Mouse (Mus musculus) telencephalon, adult 2 months (tissue): Measurements from ENCODE around the gene Gpsm3.
"Not testable (repeated sequence)": the region's sequence is repeated elsewhere in the genome, so short reads cannot be mapped to it uniquely, and the experiment has no call there.

Experiments used
- DNase-seq: peaks from one replicate; pipeline ENCODE4 v3.0.0-alpha.2; 2011; ENCODE audit warnings: low read depth, low spot score

The Gpsm3 gene

DNA sequence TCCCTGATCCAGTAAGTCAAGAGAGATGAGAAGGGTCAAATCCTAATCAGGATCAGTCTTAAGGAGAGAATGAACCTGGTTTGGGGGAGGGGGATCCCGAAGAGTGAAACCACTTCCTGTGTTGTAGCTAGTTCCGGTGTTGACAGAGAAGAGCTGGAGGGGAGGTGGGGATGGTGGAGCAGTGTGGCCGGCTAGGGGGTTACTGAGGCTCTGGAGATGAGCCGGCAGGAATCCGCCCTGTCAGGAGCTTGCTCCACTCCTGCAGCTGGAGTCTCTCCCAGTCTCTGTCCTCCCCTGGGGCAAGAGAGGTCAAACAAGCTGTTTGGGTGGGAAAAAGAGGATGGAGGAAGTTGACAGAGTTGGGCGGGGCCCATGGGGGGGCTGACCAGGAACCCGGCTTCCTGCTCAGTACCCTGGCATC, at the start of gene Gpsm3:
Gene Gpsm3 (plus strand): TSS at position 126 of the 421 bp plus-strand sequence.
- DNase-seq = no peak

- not testable (repeated sequence) for DNase-seq
Observed at GRCm38 (mm10) chr17:34543567-34543966, 46.0 kb upstream of the Gpsm3 start.

DNA sequence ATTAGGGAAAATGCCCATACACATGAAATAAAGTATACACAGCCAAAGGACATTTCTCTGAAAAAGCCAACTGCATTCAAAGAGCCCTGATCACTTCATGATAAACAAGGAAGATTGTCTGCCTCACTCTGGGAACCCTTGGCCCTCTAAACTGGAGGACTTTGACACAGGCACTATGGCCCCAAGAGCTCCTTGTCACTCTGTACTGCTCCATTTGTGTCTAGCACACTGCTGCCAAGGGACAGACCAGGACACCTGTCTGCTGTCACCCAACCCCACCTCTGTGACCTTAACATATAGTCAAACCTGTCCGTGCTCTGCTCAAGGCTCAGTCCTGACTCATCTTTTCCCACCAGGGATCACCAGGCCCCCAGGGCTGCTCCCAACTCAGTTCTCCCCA, 42.8 kb upstream of the Gpsm3 start:
- no peak for DNase-seq

DNA sequence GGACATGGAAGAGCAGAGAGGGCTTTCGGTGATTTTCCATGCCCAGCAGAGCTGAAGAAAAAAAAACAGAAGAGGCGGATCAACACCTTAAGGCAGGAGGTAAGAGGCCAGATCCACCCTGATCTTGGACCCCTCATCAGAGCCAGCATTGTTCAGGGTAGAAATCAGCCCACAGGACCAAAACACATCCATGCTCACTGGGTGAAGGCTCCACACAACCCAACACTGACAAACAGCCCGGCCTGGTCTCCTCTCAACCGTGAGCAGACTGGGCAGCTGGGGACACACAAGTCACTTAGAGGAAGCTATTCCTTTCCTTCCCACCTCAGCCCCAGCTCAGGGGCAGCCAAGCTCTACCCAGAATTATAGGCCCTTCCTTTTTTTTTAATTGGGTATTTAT, 42.0 kb upstream of the Gpsm3 start:
- no peak for DNase-seq

DNA sequence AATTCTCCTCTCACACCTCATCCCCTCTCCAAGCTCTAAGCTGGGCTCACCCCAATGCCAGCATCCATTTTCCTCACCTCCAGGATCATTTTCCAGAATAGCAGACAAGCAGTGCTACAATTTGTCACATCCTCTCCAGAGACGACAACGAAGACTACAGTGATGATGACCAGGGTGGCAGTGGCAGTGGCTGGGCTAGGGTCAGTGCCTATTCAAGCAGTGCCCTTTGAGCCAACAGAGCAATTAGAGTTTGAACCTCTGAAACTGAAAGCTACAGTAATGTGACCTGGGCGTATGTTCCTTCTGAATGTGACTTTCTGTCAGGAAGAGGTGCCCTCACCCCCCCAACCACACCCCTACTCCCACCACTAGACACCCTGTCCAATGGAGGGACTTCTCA, 40.5 kb upstream of the Gpsm3 start:
- no peak for DNase-seq

- DNase-seq = no peak
Observed at GRCm38 (mm10) chr17:34549843-34550242, 39.8 kb upstream of the Gpsm3 start.

GRCm38 (mm10) chr17:34555483-34555882, 34.1 kb upstream of the Gpsm3 start:
- no peak for DNase-seq

GRCm38 (mm10) chr17:34556406-34556805, 33.2 kb upstream of the Gpsm3 start:
- DNase-seq = no peak

DNA sequence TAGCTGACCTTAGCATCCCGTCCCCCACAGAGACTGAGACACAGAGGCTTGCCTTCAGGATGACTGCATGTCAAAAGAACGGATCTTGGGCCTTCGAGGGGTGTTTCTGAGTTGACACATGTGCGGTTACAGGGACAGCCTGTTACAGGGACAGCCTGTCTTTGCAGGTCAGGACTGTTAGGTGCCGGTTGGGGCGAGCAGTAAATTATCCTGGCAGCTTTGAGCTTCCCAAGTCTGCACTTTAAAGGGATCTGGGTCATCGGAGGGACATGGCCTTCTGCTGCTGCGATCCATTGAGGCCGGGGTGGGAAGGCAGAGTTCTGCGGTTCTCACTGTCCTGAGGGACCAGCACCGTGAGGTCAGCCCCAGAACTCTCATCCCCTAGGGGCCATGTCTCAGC, 32.2 kb upstream of the Gpsm3 start:
- DNase-seq = no peak

DNA sequence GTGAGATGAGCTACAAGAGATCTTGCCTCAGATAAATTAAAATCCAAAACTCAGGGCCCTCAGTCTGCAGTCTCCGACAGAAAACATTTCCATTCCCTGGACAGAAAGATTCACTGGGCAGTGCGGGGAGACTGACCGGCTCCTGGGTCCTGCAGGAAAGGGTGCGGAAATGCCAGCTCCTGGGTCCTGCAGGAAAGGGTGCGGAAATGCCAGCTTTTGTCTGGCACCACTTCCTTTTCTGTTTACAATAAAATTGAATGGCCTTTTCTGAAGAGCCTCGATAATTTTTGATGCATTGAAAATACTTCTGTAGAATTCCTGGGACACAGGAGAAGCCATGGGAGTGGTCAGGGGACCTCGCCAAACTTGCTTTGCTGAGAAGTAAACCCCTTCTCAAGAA, 30.5 kb upstream of the Gpsm3 start:
- no peak for DNase-seq

DNA sequence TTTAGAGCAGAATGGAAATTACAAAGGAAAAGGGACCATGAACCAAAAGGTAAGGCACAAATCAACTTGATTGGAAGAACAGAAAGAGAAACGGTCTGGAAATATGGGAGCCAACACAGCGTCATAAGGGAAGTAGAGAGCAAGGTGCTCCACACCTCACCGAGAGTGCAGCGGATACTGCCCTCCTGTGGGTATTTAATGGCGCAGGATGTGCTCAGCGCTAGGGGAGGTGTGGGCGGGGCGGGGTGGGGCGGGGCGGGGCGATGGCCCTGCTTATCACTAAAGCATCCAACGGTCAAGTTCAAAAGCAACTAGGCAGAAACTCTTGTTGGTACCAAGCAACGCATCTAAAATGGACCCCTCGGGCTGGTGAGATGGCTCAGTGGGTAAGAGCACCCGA, 29.7 kb upstream of the Gpsm3 start:
- DNase-seq = no peak

GRCm38 (mm10) chr17:34560438-34560837, 29.2 kb upstream of the Gpsm3 start:
- DNase-seq = no peak

DNA sequence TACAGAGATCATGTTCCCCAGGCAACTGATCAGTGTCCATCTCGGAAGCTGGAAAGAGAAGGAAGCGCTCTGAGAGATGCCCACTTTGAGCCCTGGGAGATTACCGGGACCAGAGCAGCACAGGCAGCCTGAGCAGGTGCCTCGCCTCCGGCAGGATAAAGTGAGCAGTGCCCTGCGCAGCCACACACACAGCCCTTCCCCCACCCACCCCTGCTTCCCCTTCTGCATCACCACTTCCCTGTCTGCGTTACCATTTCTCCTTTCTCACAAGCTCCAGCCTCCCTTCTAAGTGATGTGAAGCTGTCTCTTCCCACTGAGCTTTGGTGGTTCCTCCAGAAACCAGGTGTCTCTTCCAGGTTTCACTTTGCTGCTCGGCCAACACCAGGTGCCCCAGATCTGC, 28.4 kb upstream of the Gpsm3 start:
- DNase-seq = no peak

DNA sequence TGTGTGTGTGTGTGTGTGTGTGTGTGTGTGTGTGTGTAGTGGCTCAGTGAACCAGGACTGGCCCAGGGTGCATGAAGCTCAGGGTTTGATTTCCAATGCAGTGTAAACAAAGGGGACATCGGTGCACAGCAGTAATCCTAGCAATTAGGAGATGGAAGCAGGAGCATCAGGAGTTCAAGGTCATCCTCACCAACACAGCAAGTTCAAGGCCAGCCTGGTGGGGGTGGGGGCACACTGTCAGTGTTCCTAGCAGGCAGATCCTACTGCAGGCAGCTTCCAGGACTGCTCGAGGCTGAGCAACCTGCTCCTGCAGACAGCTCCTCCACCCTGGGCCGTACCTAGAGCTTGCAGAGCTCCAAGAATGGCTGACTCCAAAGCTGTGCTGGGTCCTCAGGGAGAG, 27.0 kb upstream of the Gpsm3 start:
- DNase-seq = no peak

DNA sequence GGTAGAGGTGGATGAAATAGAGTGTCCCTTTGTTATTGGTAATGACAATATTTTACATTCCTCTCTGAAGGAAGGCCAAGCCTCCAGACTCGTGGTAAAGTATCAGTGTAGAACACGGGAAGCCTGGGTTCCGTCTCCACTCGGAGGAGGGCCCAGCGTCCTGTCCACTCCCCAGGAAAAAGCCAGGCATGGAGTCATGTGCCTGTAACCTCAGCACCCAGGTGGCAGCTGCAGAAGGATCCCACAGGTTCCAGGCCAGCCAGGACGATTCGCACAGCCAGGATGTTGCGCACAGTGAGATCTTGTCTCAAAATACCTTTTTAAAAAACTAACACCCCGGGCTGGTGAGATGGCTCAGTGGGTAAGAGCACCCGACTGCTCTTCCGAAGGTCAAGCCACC, 26.3 kb upstream of the Gpsm3 start:
- DNase-seq = no peak

DNA sequence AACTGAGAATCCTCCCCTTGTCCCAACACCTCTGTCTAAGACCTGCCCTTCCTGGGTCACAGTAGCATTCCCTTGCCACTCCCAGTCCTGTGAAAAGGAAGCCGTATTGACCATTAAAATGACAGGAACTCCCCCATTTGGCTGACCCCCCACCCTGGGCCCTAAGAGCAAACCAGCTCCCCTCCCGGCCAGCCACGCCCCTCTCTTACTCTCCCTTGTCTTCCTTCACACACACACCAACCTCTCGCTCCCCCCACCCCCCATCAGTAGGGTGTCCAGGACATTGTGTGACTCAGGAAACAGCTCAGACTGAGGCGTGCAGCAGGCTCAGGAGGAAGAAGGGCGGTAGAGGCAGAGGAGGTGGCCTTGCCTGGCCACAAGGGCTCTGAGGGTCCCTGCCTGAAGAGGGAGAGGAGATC, 25.6 kb upstream of the Gpsm3 start, which contains the start of gene Notch4:
Gene Notch4 (plus strand): TSS at position 266 of the 419 bp plus-strand sequence.
- no peak for DNase-seq

- no peak for DNase-seq
Observed at GRCm38 (mm10) chr17:34564796-34565195, 24.8 kb upstream of the Gpsm3 start.

DNA sequence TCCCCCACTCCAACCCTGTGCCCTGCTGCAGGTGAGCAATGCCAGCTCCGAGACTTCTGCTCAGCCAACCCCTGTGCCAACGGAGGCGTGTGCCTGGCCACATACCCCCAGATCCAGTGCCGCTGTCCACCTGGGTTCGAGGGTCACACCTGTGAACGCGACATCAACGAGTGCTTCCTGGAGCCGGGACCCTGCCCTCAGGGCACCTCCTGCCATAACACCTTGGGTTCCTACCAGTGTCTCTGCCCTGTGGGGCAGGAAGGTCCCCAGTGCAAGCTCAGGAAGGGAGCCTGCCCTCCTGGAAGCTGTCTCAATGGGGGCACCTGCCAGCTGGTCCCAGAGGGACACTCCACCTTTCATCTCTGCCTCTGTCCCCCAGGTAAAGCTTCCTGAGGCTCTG, 22.3 kb upstream of the Gpsm3 start:
- DNase-seq = no peak

- DNase-seq = no peak
Observed at GRCm38 (mm10) chr17:34568421-34568820, 21.2 kb upstream of the Gpsm3 start.

DNA sequence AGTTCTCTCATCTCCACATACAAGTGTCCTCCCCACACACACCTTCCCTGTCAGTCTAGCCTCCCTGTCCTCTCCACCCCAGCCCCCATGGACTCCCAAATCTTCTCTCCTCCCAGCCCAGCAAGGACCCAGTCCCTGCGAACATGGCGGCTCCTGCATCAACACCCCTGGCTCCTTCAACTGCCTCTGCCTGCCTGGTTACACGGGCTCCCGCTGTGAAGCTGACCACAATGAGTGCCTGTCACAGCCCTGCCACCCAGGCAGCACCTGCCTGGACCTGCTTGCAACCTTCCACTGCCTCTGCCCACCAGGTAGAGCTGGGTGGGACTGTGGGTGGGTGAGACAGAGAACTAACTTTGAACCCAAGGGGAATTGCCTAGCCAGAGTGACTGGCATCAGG, 19.7 kb upstream of the Gpsm3 start:
- DNase-seq = no peak

DNA sequence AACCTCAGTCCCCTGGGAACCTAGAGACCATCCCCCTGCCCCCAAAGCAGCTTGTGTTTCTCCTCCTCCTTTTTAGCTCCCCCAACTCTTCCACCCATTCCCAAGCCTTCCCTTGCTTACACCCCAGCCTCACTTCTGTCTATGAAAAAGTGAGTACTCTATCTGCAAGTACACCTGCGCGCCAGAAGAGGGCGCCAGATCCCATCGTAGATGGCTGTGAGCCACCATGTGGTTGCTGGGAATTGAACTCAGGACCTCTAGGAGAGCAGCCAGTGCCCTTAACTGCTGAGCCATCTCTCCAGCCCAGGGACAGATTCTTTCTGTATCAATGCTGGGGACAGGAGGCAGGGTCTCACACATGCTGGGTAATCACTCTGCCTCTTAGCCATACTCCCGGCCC, 17.7 kb upstream of the Gpsm3 start:
- DNase-seq = no peak

DNA sequence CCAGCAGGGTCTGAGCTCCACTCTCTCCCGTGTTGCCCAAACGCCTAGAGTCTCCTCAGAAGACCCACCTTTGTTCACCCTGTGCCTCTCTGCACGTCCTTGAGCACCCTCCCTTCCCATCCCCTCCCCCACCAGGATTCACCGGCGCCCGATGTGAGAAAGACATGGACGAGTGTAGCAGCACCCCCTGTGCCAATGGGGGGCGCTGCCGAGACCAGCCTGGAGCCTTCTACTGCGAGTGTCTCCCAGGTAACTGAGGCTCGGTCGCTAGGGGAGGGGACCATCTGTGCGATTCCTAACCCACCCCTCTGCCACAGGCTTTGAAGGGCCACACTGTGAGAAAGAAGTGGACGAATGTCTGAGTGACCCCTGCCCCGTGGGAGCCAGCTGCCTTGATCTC, 17.2 kb upstream of the Gpsm3 start:
- DNase-seq = no peak

DNA sequence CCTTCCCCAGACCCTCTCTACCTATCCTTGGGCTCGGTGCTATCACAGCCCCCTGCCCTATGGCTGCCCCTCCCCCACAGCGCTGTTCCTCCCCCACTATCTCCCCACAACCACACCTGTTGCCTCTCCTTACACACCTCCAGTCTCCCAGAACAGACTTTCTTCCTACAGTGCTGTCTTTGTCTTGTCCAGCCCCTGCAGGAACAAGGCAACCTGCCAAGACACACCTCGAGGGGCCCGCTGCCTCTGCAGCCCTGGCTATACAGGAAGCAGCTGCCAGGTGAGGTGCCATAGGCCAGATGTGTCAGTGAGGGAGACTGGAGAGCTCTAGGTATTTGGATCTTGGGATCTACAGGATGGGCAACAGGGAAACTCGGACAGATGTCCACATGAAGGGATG, 13.0 kb upstream of the Gpsm3 start:
- DNase-seq = no peak

- no peak for DNase-seq
Observed at GRCm38 (mm10) chr17:34578070-34578469, 11.5 kb upstream of the Gpsm3 start.

DNA sequence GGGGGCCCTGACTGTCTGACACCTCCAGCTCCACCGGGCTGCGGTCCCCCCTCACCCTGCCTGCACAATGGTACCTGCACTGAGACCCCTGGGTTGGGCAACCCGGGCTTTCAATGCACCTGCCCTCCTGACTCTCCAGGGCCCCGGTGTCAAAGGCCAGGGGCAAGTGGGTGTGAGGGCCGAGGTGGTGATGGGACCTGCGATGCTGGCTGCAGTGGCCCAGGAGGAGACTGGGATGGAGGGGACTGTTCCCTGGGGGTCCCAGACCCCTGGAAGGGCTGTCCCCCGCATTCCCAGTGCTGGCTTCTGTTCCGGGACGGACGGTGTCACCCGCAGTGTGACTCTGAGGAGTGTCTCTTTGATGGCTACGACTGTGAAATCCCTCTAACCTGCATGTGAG, 7.1 kb upstream of the Gpsm3 start:
- no peak for DNase-seq
